In genomic region chr10:24596003-24596868, GRCm38 (mm10) we compare ENCODE assay signal across 8 mouse cellular contexts. TPM values are rescaled to one million over a fixed set of nuclear protein-coding genes. Genes with fewer than 3 reads are reported as not detected.
DNase-seq lines count a peak whose midpoint lies in the region; ATAC-seq and TF ChIP-seq lines count a peak whose summit lies in the region.

No protein-coding gene starts in this region.

- H3K9me3 ChIP-seq in intestine, embryonic 14.5 days (ENCODE audit: control insufficient read depth, low read length), result no peaks in the 10 kb centered on the region
- no peaks in the 10 kb centered on the region for H3K9me3 ChIP-seq in liver, postnatal 0 days (ENCODE audit: low read length)
- H3K9me3 ChIP-seq in stomach, embryonic 16.5 days (replicated peaks; ENCODE audit: control insufficient read depth, low read length), result no peaks in the 10 kb centered on the region

- intact Hi-C loops in left cerebral cortex, adult 2 months (cut with DNase I), result no loop called here

- 15% methylated on average over 31 of the region's 31 CpGs for WGBS in intestine, embryonic 14.5 days
- WGBS in liver, postnatal 0 days (ENCODE audit: insufficient replicate concordance), result 28% methylated on average over 31 of the region's 31 CpGs
- 21% methylated on average over 31 of the region's 31 CpGs for WGBS in stomach, embryonic 16.5 days

- peak overlapping the region; percentile 61 for H3K4me3 ChIP-seq in left cerebral cortex, adult 2 months
- peak overlapping the region; percentile 54 for H3K4me3 ChIP-seq in bone marrow macrophage, adult 2 months (ENCODE audit: insufficient read depth, low read length)
- peak overlapping the region; percentile 69 for H3K4me3 ChIP-seq in intestine, embryonic 14.5 days (ENCODE audit: low read depth, low read length)
- peak overlapping the region; percentile 49 for H3K4me3 ChIP-seq in liver, postnatal 0 days (ENCODE audit: low read depth, low read length)
- peak overlapping the region; percentile 74 for H3K4me3 ChIP-seq in stomach, embryonic 16.5 days (replicated peaks; ENCODE audit: low read length)

- peak overlapping the region; percentile 73 for H3K9ac ChIP-seq in intestine, embryonic 14.5 days (ENCODE audit: low read length)
- peak overlapping the region; percentile 48; the same call in 1 of the 2 replicates for H3K9ac ChIP-seq in liver, postnatal 0 days (replicated peaks)
- H3K9ac ChIP-seq in stomach, embryonic 16.5 days (ENCODE audit: low read length), result peak overlapping the region; percentile 91

- no peak for DNase-seq in left cerebral cortex, adult 2 months (ENCODE audit: extremely low spot score in 1 of 2, low spot score in 2 of 2)
- no peak for DNase-seq in left cerebral cortex, adult 18-20 months (ENCODE audit: low spot score in 2 of 2)
- DNase-seq in gastrocnemius, adult 8-10 months (ENCODE audit: low spot score in 2 of 2), result peak; percentile 23 to 47
- DNase-seq in intestine, embryonic 14.5 days (ENCODE audit: low spot score), result peak; percentile 60
- DNase-seq in liver, postnatal 0 days, result peak; percentile 26
- no peak for DNase-seq in spleen, postnatal 10 days (ENCODE audit: low spot score in 2 of 2)

- no peak for TF ChIP-seq CTCF in left cerebral cortex, adult 2 months (IDR thresholded peaks at IDR 0.05)
- TF ChIP-seq CTCF in bone marrow macrophage, adult 2 months (IDR thresholded peaks at IDR 0.05; ENCODE audit: low read depth, low read length), result no peak
- TF ChIP-seq CTCF in liver, postnatal 0 days (IDR thresholded peaks at IDR 0.05; ENCODE audit: low read depth), result no peak

- no peak for TF ChIP-seq EP300 in liver, postnatal 0 days (IDR thresholded peaks at IDR 0.05; ENCODE audit: low read depth)

- peak; percentile 14 for ATAC-seq in intestine, embryonic 14.5 days (replicated peaks; ENCODE audit: low FRiP score, low TSS enrichment, low read depth)
- ATAC-seq in liver, postnatal 0 days, result no peak
- ATAC-seq in stomach, embryonic 16.5 days (ENCODE audit: insufficient read depth, low FRiP score), result peak; percentile 24

- peak overlapping the region; percentile 61 for H3K4me2 ChIP-seq in intestine, embryonic 14.5 days (ENCODE audit: low read length)
- H3K4me2 ChIP-seq in liver, postnatal 0 days (ENCODE audit: low read depth, low read length), result peak overlapping the region; percentile 62
- peak overlapping the region; percentile 72 for H3K4me2 ChIP-seq in stomach, embryonic 16.5 days (ENCODE audit: low read depth, low read length)

- no peak for TF ChIP-seq POLR2A in bone marrow macrophage, adult 2 months (IDR thresholded peaks at IDR 0.05; ENCODE audit: borderline replicate concordance, low read depth, low read length)

- peak overlapping the region; percentile 76 for H3K27ac ChIP-seq in left cerebral cortex, adult 2 months
- H3K27ac ChIP-seq in bone marrow macrophage, adult 2 months (ENCODE audit: insufficient read depth, low read depth, low read length), result no peak overlapping the region
- H3K27ac ChIP-seq in intestine, embryonic 14.5 days (ENCODE audit: low read depth), result peak overlapping the region; percentile 91
- peak overlapping the region; percentile 67; the same call in 1 of the 2 replicates for H3K27ac ChIP-seq in liver, postnatal 0 days (ENCODE audit: low read depth)
- H3K27ac ChIP-seq in stomach, embryonic 16.5 days (ENCODE audit: low read length), result peak overlapping the region; percentile 96

- peaks cover 10% of the 10 kb centered on the region for H3K4me1 ChIP-seq in bone marrow macrophage, adult 2 months (ENCODE audit: control insufficient read depth, insufficient read depth, low read length)
- H3K4me1 ChIP-seq in intestine, embryonic 14.5 days (replicated peaks; ENCODE audit: control insufficient read depth, insufficient read depth, low read length), result peaks cover 31% of the 10 kb centered on the region
- H3K4me1 ChIP-seq in liver, postnatal 0 days (ENCODE audit: insufficient read depth), result no peaks in the 10 kb centered on the region
- peaks cover 23% of the 10 kb centered on the region for H3K4me1 ChIP-seq in stomach, embryonic 16.5 days (ENCODE audit: control insufficient read depth, insufficient read depth, low read length)

- no peaks in the 10 kb centered on the region for H3K36me3 ChIP-seq in intestine, embryonic 14.5 days (ENCODE audit: control insufficient read depth, insufficient read depth, low read length)
- H3K36me3 ChIP-seq in liver, postnatal 0 days (replicated peaks; ENCODE audit: insufficient read depth, low read length), result no peaks in the 10 kb centered on the region
- no peaks in the 10 kb centered on the region for H3K36me3 ChIP-seq in stomach, embryonic 16.5 days (ENCODE audit: control insufficient read depth, insufficient read depth, low read length)

- no peaks in the 10 kb centered on the region for H3K27me3 ChIP-seq in intestine, embryonic 14.5 days (replicated peaks; ENCODE audit: control insufficient read depth, insufficient read depth, low read length)
- H3K27me3 ChIP-seq in liver, postnatal 0 days (ENCODE audit: insufficient read depth, low read length), result peaks cover 24% of the 10 kb centered on the region
- H3K27me3 ChIP-seq in stomach, embryonic 16.5 days (ENCODE audit: control insufficient read depth, insufficient read depth, low read length), result no peaks in the 10 kb centered on the region

RNA-seq across cellular contexts. Expression of gene Ccn2, which starts 1.0 kb away (rescaled TPM):
- 10 to 100 TPM; 27.4 to 29.6 TPM for total RNA-seq in left cerebral cortex, adult 2 months (2021)
- 10 to 100 TPM; 30.6 to 36.4 TPM for total RNA-seq in left cerebral cortex, adult 18-20 months (2021)
- polyA plus RNA-seq in bone marrow macrophage, adult 2 months (2012; ENCODE audit: insufficient read depth, insufficient read length, missing spikeins), result 6.7 and 8.6 TPM in 2 replicates
- 10 to 100 TPM in 3 of 4 experiments, 1 to 10 TPM in 1; 9.3 to 17.5 (median 16.5) TPM for total RNA-seq in gastrocnemius, adult 8-10 months (2022)
- polyA plus RNA-seq in intestine, embryonic 14.5 days (2014; fragmentation: Nextera tagmentation; extraction: Ambion mirVana), result 11.5 and 14.7 TPM in 2 replicates
- 0.58 and 1.3 TPM in 2 replicates for polyA plus RNA-seq in liver, postnatal 0 days (2015; fragmentation: Nextera tagmentation; extraction: Ambion mirVana)
- 16.9 and 17.1 TPM in 2 replicates for polyA plus RNA-seq in stomach, embryonic 16.5 days (2015; fragmentation: Nextera tagmentation; extraction: Ambion mirVana)

Comparison
In these comparisons a context has a peak if more than half of its experiments do, and no peak if none do; other contexts are left out.
1. DNase-seq: peak in gastrocnemius, adult 8-10 months (2 of 2), intestine, embryonic 14.5 days (single experiment) and liver, postnatal 0 days (single experiment); none in left cerebral cortex, adult 2 months (0 of 2), left cerebral cortex, adult 18-20 months (0 of 2) and spleen, postnatal 10 days (0 of 2).
2. Peak in every context shown above with its lines, with median percentiles within 50 percentile points of each other: H3K4me3 ChIP-seq, H3K4me2 ChIP-seq and H3K9ac ChIP-seq.